Mouse (Mus musculus) C2C12 (cell line): ENCODE results near the gene 4930402F06Rik.

Experiments used
- CTCF ChIP-seq: IDR thresholded peaks from one replicate; pipeline ENCODE4 v1.5.1; 2011; ENCODE audit not compliant: control insufficient read depth, insufficient read depth, insufficient read length
- MYOD1 ChIP-seq: IDR thresholded peaks from one replicate; pipeline ENCODE4 v1.6.1; 2011; ENCODE audit warnings: low read depth; ENCODE audit not compliant: control insufficient read depth, insufficient read length

DNA sequence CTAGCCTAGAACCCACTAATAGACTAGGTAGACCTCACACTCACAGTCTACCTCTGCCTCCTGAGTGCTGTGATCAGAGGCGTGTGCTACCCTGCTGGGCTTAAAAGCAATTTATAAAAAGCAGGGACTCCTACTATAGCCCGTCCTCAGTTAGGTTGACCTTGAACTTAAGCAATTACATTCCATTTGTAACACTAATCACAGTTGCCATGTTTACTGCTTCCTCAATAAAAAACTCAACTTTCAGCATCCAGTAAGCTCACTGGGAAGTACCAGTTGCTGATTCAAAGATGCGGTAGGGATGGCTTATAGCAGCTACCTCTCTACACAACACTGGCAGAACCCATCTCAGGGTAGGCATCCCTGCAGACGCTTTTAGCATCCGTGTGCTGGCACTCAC, 46.4 kb upstream of the 4930402F06Rik start:
- TF ChIP-seq CTCF, result no peak
- no peak for TF ChIP-seq MYOD1
